Comparison of ENCODE assay signal across 8 mouse cellular contexts in genomic region chr14:25138485-25138884, GRCm38 (mm10).
DNase-seq lines count a peak whose midpoint lies in the region.

No protein-coding gene starts in this region.

- intact Hi-C loops in heart, postnatal 25 days (cut with DNase I) = no loop called here

- DNase-seq in cerebellum, adult 18-20 months = peak; percentile 36 to 43
- no peak for DNase-seq in cerebellum, adult 8-10 months
- DNase-seq in kidney, postnatal 4 days = peak; percentile 58 to 63
- DNase-seq in kidney, adult 11 months = no peak
- DNase-seq in heart, postnatal 25 days (ENCODE audit: low spot score) = peak; percentile 42
- peak; percentile 49 for DNase-seq in lung, postnatal 25 days (ENCODE audit: low spot score)
- no peak for DNase-seq in left cerebral cortex, adult 11 months (ENCODE audit: low spot score)
- no peak for DNase-seq in gastrocnemius, postnatal 10 days

Comparison
In these comparisons a context has a peak if more than half of its experiments do, and no peak if none do; other contexts are left out.
1. DNase-seq: peak in cerebellum, adult 18-20 months (2 of 2), kidney, postnatal 4 days (2 of 2), heart, postnatal 25 days (single experiment) and lung, postnatal 25 days (single experiment); none in cerebellum, adult 8-10 months (single experiment), kidney, adult 11 months (single experiment), left cerebral cortex, adult 11 months (single experiment) and gastrocnemius, postnatal 10 days (single experiment).